ENCODE assay signal across 8 mouse cellular contexts in the genomic region with DNA sequence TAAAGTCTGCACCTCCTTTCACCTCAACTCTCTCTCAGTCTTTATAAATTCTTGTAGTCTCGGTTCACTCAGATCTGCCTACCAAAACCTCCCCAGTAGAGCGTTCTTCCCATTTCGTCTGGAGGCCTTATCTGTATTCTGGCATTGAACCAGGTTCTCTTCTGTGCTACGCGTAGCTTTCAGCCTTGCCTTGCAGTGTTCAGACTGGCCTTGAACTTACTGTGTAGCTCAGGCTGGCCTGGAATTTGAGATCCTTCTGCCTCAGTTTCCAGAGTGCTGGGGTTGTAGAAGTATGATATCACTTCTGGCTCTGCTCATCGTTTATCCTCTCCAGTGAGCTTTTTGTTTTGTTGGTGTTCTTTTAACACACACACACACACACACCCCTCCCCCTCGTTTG. TPM values are rescaled to one million over a fixed set of nuclear protein-coding genes. Genes with fewer than 3 reads are reported as not detected.
DNase-seq lines count a peak whose midpoint lies in the region; ATAC-seq and TF ChIP-seq lines count a peak whose summit lies in the region.

No protein-coding gene starts in this region.

- H3K36me3 ChIP-seq in E14TG2a.4 (ENCODE audit: insufficient read depth, low read length): peaks cover 52% of the 10 kb centered on the region
- H3K36me3 ChIP-seq in forebrain, embryonic 11.5 days (ENCODE audit: control insufficient read depth, insufficient read depth, low read length): peaks cover 7% of the 10 kb centered on the region; the same call in 1 of the 2 replicates
- H3K36me3 ChIP-seq in liver, embryonic 12.5 days: peaks cover 28% of the 10 kb centered on the region

- no peak for TF ChIP-seq CTCF in E14TG2a.4 (conservative IDR thresholded peaks at IDR 0.05; ENCODE audit: low read length)

- no peak for ATAC-seq in forebrain, embryonic 11.5 days (replicated peaks; ENCODE audit: low FRiP score)
- ATAC-seq in liver, embryonic 12.5 days: no peak

- intact Hi-C loops in left cerebral cortex, postnatal 25 days (cut with DNase I): loop anchor here (2.0 to 5.0 kb wide), 2 partner anchors 94 to 116 kb away; no protein-coding TSS in a partner anchor

- peak overlapping the region; percentile 90 for H3K4me3 ChIP-seq in E14TG2a.4 (replicated peaks; ENCODE audit: low read length)
- H3K4me3 ChIP-seq in forebrain, embryonic 11.5 days (ENCODE audit: low read depth, low read length): peak overlapping the region; percentile 73
- peak overlapping the region; percentile 84 for H3K4me3 ChIP-seq in liver, embryonic 12.5 days

- peak overlapping the region; percentile 87 for H3K9ac ChIP-seq in forebrain, embryonic 11.5 days (ENCODE audit: low read length)
- peak overlapping the region; percentile 80 for H3K9ac ChIP-seq in liver, embryonic 12.5 days

- peak; percentile 32 for DNase-seq in cerebellum, adult 9-11 months
- no peak for DNase-seq in cerebellum, adult 18-20 months
- no peak for DNase-seq in forebrain, embryonic 11.5 days (ENCODE audit: low spot score)
- peak; percentile 45 for DNase-seq in testis, postnatal 14 days (ENCODE audit: low spot score)
- DNase-seq in left cerebral cortex, postnatal 25 days (ENCODE audit: low spot score in 2 of 2): no peak
- no peak for DNase-seq in left cerebral cortex, adult 8-10 months (ENCODE audit: low spot score in 2 of 2)

- peaks cover 53% of the 10 kb centered on the region for H3K4me1 ChIP-seq in E14TG2a.4 (replicated peaks; ENCODE audit: low read depth, low read length)
- H3K4me1 ChIP-seq in forebrain, embryonic 11.5 days (replicated peaks; ENCODE audit: control insufficient read depth, insufficient read depth, low read length): peaks cover 8% of the 10 kb centered on the region
- peaks cover 53% of the 10 kb centered on the region for H3K4me1 ChIP-seq in liver, embryonic 12.5 days

- H3K27ac ChIP-seq in forebrain, embryonic 11.5 days (ENCODE audit: low read depth, low read length): no peak overlapping the region
- H3K27ac ChIP-seq in liver, embryonic 12.5 days: peak overlapping the region; percentile 84

- no peaks in the 10 kb centered on the region for H3K9me3 ChIP-seq in E14TG2a.4 (ENCODE audit: low read length)
- H3K9me3 ChIP-seq in forebrain, embryonic 11.5 days (ENCODE audit: control insufficient read depth, low read length): no peaks in the 10 kb centered on the region
- no peaks in the 10 kb centered on the region for H3K9me3 ChIP-seq in liver, embryonic 12.5 days (replicated peaks)

- H3K4me2 ChIP-seq in forebrain, embryonic 11.5 days (ENCODE audit: low read depth, low read length, severe bottlenecking): peak overlapping the region; percentile 78
- H3K4me2 ChIP-seq in liver, embryonic 12.5 days: peak overlapping the region; percentile 94

- H3K27me3 ChIP-seq in E14TG2a.4 (ENCODE audit: insufficient read depth, low read length): peaks cover 8% of the 10 kb centered on the region
- H3K27me3 ChIP-seq in forebrain, embryonic 11.5 days (ENCODE audit: control insufficient read depth, insufficient read depth, low read length): no peaks in the 10 kb centered on the region
- no peaks in the 10 kb centered on the region for H3K27me3 ChIP-seq in liver, embryonic 12.5 days (replicated peaks)

- WGBS in forebrain, embryonic 11.5 days: 21% methylated on average over 7 of the region's 7 CpGs
- WGBS in liver, embryonic 12.5 days (ENCODE audit: insufficient replicate concordance): 15% methylated on average over 7 of the region's 7 CpGs

RNA-seq across cellular contexts. Expression of a gene that starts 0.9 kb away (rescaled TPM):
- polyA plus RNA-seq in forebrain, embryonic 11.5 days (2014; fragmentation: Nextera tagmentation; extraction: Ambion mirVana): 3.5 and 4.5 TPM in 2 replicates
- polyA plus RNA-seq in liver, embryonic 12.5 days (2016; fragmentation: Nextera tagmentation; extraction: Ambion mirVana): 1.1 and 1.2 TPM in 2 replicates
- 10 to 100 TPM; 11.7 to 13.5 TPM for total RNA-seq in left cerebral cortex, postnatal 25 days (2021)
- total RNA-seq in left cerebral cortex, adult 8-10 months (2022): 10 to 100 TPM in 3 of 4 experiments, 1 to 10 TPM in 1; 9.2 to 14.9 (median 11.5) TPM

RNA-seq across cellular contexts. Expression of a gene that starts 7.0 kb away (rescaled TPM):
- 746 and 852 TPM in 2 replicates for polyA plus RNA-seq in forebrain, embryonic 11.5 days (2014; fragmentation: Nextera tagmentation; extraction: Ambion mirVana)
- 867 and 937 TPM in 2 replicates for polyA plus RNA-seq in liver, embryonic 12.5 days (2016; fragmentation: Nextera tagmentation; extraction: Ambion mirVana)
- 100 to 1,000 TPM; 266 to 275 TPM for total RNA-seq in left cerebral cortex, postnatal 25 days (2021)
- 100 to 1,000 TPM; 315 to 399 (median 349) TPM for total RNA-seq in left cerebral cortex, adult 8-10 months (2022)

RNA-seq across cellular contexts. Expression of a gene that starts 7.2 kb away (rescaled TPM):
- 4.2 and 5.3 TPM in 2 replicates for polyA plus RNA-seq in forebrain, embryonic 11.5 days (2014; fragmentation: Nextera tagmentation; extraction: Ambion mirVana)
- polyA plus RNA-seq in liver, embryonic 12.5 days (2016; fragmentation: Nextera tagmentation; extraction: Ambion mirVana): 1.4 and 1.7 TPM in 2 replicates
- total RNA-seq in left cerebral cortex, postnatal 25 days (2021): 1 to 10 TPM; 4.6 to 5.5 TPM
- 1 to 10 TPM; 3.1 to 6.3 (median 4.9) TPM for total RNA-seq in left cerebral cortex, adult 8-10 months (2022)

Comparison
In these comparisons a context has a peak if more than half of its experiments do, and no peak if none do; other contexts are left out.
1. DNase-seq: peak in cerebellum, adult 9-11 months (single experiment) and testis, postnatal 14 days (single experiment); none in cerebellum, adult 18-20 months (0 of 2), forebrain, embryonic 11.5 days (single experiment), left cerebral cortex, postnatal 25 days (0 of 2) and left cerebral cortex, adult 8-10 months (0 of 2).
2. Peak in every context shown above with its lines, with median percentiles within 50 percentile points of each other: H3K4me3 ChIP-seq.